In genomic region chr3:87390935-87391334, GRCm38 (mm10) we compare ENCODE assay signal across 18 mouse cellular contexts. TPM values are rescaled to one million over a fixed set of nuclear protein-coding genes. Genes with fewer than 3 reads are reported as not detected.
DNase-seq lines count a peak whose midpoint lies in the region; ATAC-seq and TF ChIP-seq lines count a peak whose summit lies in the region.
"Had no signal": no experiment of that assay in that cellular context is flagged by ENCODE, and none has a peak within 500 bp of the region (broad histone marks: within the 10 kb centered on the region; RNA-seq: fewer than 3 reads in every experiment).

No protein-coding gene starts in this region.

- H3K36me3 ChIP-seq in heart, embryonic 16.5 days (ENCODE audit: control insufficient read depth, insufficient read depth), result no peaks in the 10 kb centered on the region
- no peaks in the 10 kb centered on the region for H3K36me3 ChIP-seq in heart, adult 2 months (ENCODE audit: control insufficient read depth, insufficient read depth, low read length)
- H3K36me3 ChIP-seq in lung, postnatal 0 days (ENCODE audit: insufficient read depth, low read length), result no peaks in the 10 kb centered on the region
- H3K36me3 ChIP-seq in intestine, embryonic 16.5 days (ENCODE audit: control insufficient read depth, insufficient read depth, low read length), result no peaks in the 10 kb centered on the region
- H3K36me3 ChIP-seq: embryonic facial prominence, embryonic 12.5 days; forebrain, embryonic 15.5 days; limb, embryonic 13.5 days; liver, embryonic 15.5 days had no signal

- no peak overlapping the region for H3K9ac ChIP-seq in heart, embryonic 16.5 days (ENCODE audit: low read length)
- H3K9ac ChIP-seq in heart, adult 2 months (ENCODE audit: low read depth, low read length), result no peak overlapping the region
- H3K9ac ChIP-seq in lung, postnatal 0 days (replicated peaks; ENCODE audit: low read depth), result no peak overlapping the region
- H3K9ac ChIP-seq in intestine, embryonic 16.5 days (ENCODE audit: low read depth, low read length), result no peak overlapping the region
- H3K9ac ChIP-seq: embryonic facial prominence, embryonic 12.5 days; forebrain, embryonic 15.5 days; limb, embryonic 13.5 days; liver, embryonic 15.5 days had no signal

- H3K27ac ChIP-seq in heart, embryonic 16.5 days (ENCODE audit: low read length), result peak overlapping the region; percentile 71
- no peak overlapping the region for H3K27ac ChIP-seq in heart, adult 2 months
- no peak overlapping the region for H3K27ac ChIP-seq in lung, postnatal 0 days (ENCODE audit: low read length)
- peak overlapping the region; percentile 35 for H3K27ac ChIP-seq in intestine, embryonic 16.5 days (ENCODE audit: low read length)
- H3K27ac ChIP-seq: embryonic facial prominence, embryonic 12.5 days; forebrain, embryonic 15.5 days; limb, embryonic 13.5 days; liver, embryonic 15.5 days had no signal

- 73% methylated on average over 1 of the region's 1 CpGs for WGBS in heart, embryonic 16.5 days
- 76% methylated on average over 1 of the region's 1 CpGs for WGBS in heart, adult 2 months
- 78% methylated on average over 1 of the region's 1 CpGs for WGBS in lung, postnatal 0 days
- WGBS in intestine, embryonic 16.5 days, result 57% methylated on average over 1 of the region's 1 CpGs

- peaks cover 10% of the 10 kb centered on the region for H3K4me1 ChIP-seq in heart, embryonic 16.5 days (ENCODE audit: control insufficient read depth, insufficient read depth, low read length)
- H3K4me1 ChIP-seq in heart, adult 2 months (ENCODE audit: control insufficient read depth, insufficient read depth, low read length), result no peaks in the 10 kb centered on the region
- H3K4me1 ChIP-seq in lung, postnatal 0 days (ENCODE audit: insufficient read depth, low read depth, low read length), result no peaks in the 10 kb centered on the region
- H3K4me1 ChIP-seq in intestine, embryonic 16.5 days (ENCODE audit: control insufficient read depth, insufficient read depth, low read length), result no peaks in the 10 kb centered on the region
- H3K4me1 ChIP-seq: embryonic facial prominence, embryonic 12.5 days; forebrain, embryonic 15.5 days; limb, embryonic 13.5 days; liver, embryonic 15.5 days had no signal

- ATAC-seq in heart, embryonic 16.5 days (replicated peaks; ENCODE audit: extremely low read depth, insufficient read depth, low FRiP score), result peak; percentile 67; the same call in 1 of the 2 replicates
- no peak for ATAC-seq in lung, postnatal 0 days
- ATAC-seq in intestine, embryonic 16.5 days, result peak; percentile 46
- ATAC-seq: forebrain, embryonic 15.5 days had no signal

- H3K9me3 ChIP-seq in heart, embryonic 16.5 days (replicated peaks; ENCODE audit: control insufficient read depth, low read length), result no peaks in the 10 kb centered on the region
- no peaks in the 10 kb centered on the region for H3K9me3 ChIP-seq in lung, postnatal 0 days (ENCODE audit: low read length)
- no peaks in the 10 kb centered on the region for H3K9me3 ChIP-seq in intestine, embryonic 16.5 days (ENCODE audit: control insufficient read depth, low read length)
- H3K9me3 ChIP-seq: embryonic facial prominence, embryonic 12.5 days; forebrain, embryonic 15.5 days; limb, embryonic 13.5 days; liver, embryonic 15.5 days had no signal

- H3K4me3 ChIP-seq in heart, embryonic 16.5 days (ENCODE audit: low read length), result no peak overlapping the region
- H3K4me3 ChIP-seq in heart, adult 2 months, result no peak overlapping the region
- H3K4me3 ChIP-seq in lung, postnatal 0 days (ENCODE audit: low read depth, low read length), result no peak overlapping the region
- H3K4me3 ChIP-seq in intestine, embryonic 16.5 days (ENCODE audit: low read length), result no peak overlapping the region
- H3K4me3 ChIP-seq: embryonic facial prominence, embryonic 12.5 days; forebrain, embryonic 15.5 days; limb, embryonic 13.5 days; liver, embryonic 15.5 days had no signal

- DNase-seq in heart, adult 2 months, result no peak
- peak; percentile 4 for DNase-seq in lung, postnatal 36 days
- no peak for DNase-seq in lung, postnatal 0 days (ENCODE audit: low spot score)
- no peak for DNase-seq in right cerebral cortex, postnatal 14 days
- no peak for DNase-seq in left cerebral cortex, postnatal 25 days (ENCODE audit: low spot score in 2 of 2)
- DNase-seq: adrenal gland, adult 2 months; cerebellum, adult 9-10 months; gastrocnemius, postnatal 36 days; kidney, adult 9 months; thymus, postnatal 25 days had no signal

- no peaks in the 10 kb centered on the region for H3K27me3 ChIP-seq in heart, embryonic 16.5 days (ENCODE audit: control insufficient read depth, insufficient read depth, low read length)
- H3K27me3 ChIP-seq in heart, adult 2 months (ENCODE audit: control insufficient read depth, insufficient read depth, low read length), result no peaks in the 10 kb centered on the region
- H3K27me3 ChIP-seq in lung, postnatal 0 days (replicated peaks; ENCODE audit: insufficient read depth, low read length), result no peaks in the 10 kb centered on the region
- H3K27me3 ChIP-seq in intestine, embryonic 16.5 days (replicated peaks; ENCODE audit: control insufficient read depth, insufficient read depth, low read length), result no peaks in the 10 kb centered on the region
- H3K27me3 ChIP-seq: embryonic facial prominence, embryonic 12.5 days; forebrain, embryonic 15.5 days; limb, embryonic 13.5 days; liver, embryonic 15.5 days had no signal

- no peak for TF ChIP-seq POLR2A in heart, adult 2 months (IDR thresholded peaks at IDR 0.05; ENCODE audit: insufficient read depth, low read depth, low read length)

- intact Hi-C loops in heart, adult 2 months (cut with DNase I), result no loop called here
- intact Hi-C loops in left cerebral cortex, postnatal 25 days (cut with DNase I), result no loop called here

- no peak for TF ChIP-seq CTCF in heart, adult 2 months (IDR thresholded peaks at IDR 0.05)
- TF ChIP-seq CTCF in lung, postnatal 0 days (IDR thresholded peaks at IDR 0.05), result no peak

- no peak overlapping the region for H3K4me2 ChIP-seq in heart, embryonic 16.5 days (ENCODE audit: low read depth, low read length)
- no peak overlapping the region for H3K4me2 ChIP-seq in lung, postnatal 0 days (replicated peaks; ENCODE audit: low read depth, low read length)
- no peak overlapping the region for H3K4me2 ChIP-seq in intestine, embryonic 16.5 days (ENCODE audit: low read depth, low read length)
- H3K4me2 ChIP-seq: embryonic facial prominence, embryonic 12.5 days; forebrain, embryonic 15.5 days; limb, embryonic 13.5 days; liver, embryonic 15.5 days had no signal

- no peaks in the 10 kb centered on the region for H3K79me2 ChIP-seq in heart, adult 2 months (replicated peaks; ENCODE audit: control insufficient read depth, insufficient read depth, low read length)

- TF ChIP-seq EP300 in heart, adult 2 months (IDR thresholded peaks at IDR 0.05; ENCODE audit: insufficient read depth, low read depth, low read length), result no peak
- no peak for TF ChIP-seq EP300 in lung, postnatal 0 days (IDR thresholded peaks at IDR 0.05)

RNA-seq across cellular contexts. Expression of gene Fcrl1, which starts 14.7 kb away (rescaled TPM):
- 0.25 TPM in 2 replicates for polyA plus RNA-seq in heart, embryonic 16.5 days (2015; fragmentation: Nextera tagmentation; extraction: Ambion mirVana)
- total RNA-seq in heart, adult 2 months (2021), result under 1 TPM in 1 of 2 experiments, not detected in 1; 0.45 TPM
- polyA plus RNA-seq in heart, adult 2 months (2012; rRNA removed), result 0.41 and 0.78 TPM in 2 replicates
- 0.35 and 0.60 TPM in 2 replicates for polyA plus RNA-seq in lung, postnatal 0 days (2015; fragmentation: Nextera tagmentation; extraction: Ambion mirVana)
- polyA plus RNA-seq in intestine, embryonic 16.5 days (2015; fragmentation: Nextera tagmentation; extraction: Ambion mirVana), result 0.59 and 0.61 TPM in 2 replicates
- total RNA-seq in left cerebral cortex, postnatal 25 days (2021), result under 1 TPM in 1 of 2 experiments, not detected in 1; 0.43 TPM
- total RNA-seq: adrenal gland, adult 2 months; gastrocnemius, postnatal 36 days had no signal
- polyA plus RNA-seq: forebrain, embryonic 15.5 days had no signal

RNA-seq across cellular contexts. Expression of gene Cd5l, which starts 33.3 kb away (rescaled TPM):
- 0.22 and 0.25 TPM in 2 replicates for polyA plus RNA-seq in heart, embryonic 16.5 days (2015; fragmentation: Nextera tagmentation; extraction: Ambion mirVana)
- 1 to 10 TPM in 1 of 2 experiments, under 1 TPM in 1; 0.18 to 1.3 TPM for total RNA-seq in heart, adult 2 months (2021)
- 0.44 and 0.59 TPM in 2 replicates for polyA plus RNA-seq in heart, adult 2 months (2012; rRNA removed)
- polyA plus RNA-seq in lung, postnatal 0 days (2015; fragmentation: Nextera tagmentation; extraction: Ambion mirVana), result 0.25 and 0.27 TPM in 2 replicates
- polyA plus RNA-seq in intestine, embryonic 16.5 days (2015; fragmentation: Nextera tagmentation; extraction: Ambion mirVana), result 0.58 and 1.1 TPM in 2 replicates
- total RNA-seq in left cerebral cortex, postnatal 25 days (2021), result not detected
- total RNA-seq: gastrocnemius, postnatal 36 days had no signal

RNA-seq across cellular contexts. Expression of gene Fcrl5, which starts 44.6 kb away (rescaled TPM):
- not detected in 2 replicates for polyA plus RNA-seq in heart, embryonic 16.5 days (2015; fragmentation: Nextera tagmentation; extraction: Ambion mirVana)
- under 1 TPM in 1 of 2 experiments, not detected in 1; 0.14 TPM for total RNA-seq in heart, adult 2 months (2021)
- polyA plus RNA-seq in heart, adult 2 months (2012; rRNA removed), result 0.14 TPM in 1 of 2 replicates, not detected in the other
- polyA plus RNA-seq in lung, postnatal 0 days (2015; fragmentation: Nextera tagmentation; extraction: Ambion mirVana), result not detected in 2 replicates
- polyA plus RNA-seq in intestine, embryonic 16.5 days (2015; fragmentation: Nextera tagmentation; extraction: Ambion mirVana), result not detected in 2 replicates
- total RNA-seq in left cerebral cortex, postnatal 25 days (2021), result not detected
- total RNA-seq: adrenal gland, adult 2 months; common myeloid progenitor, adult 5-6 weeks; gastrocnemius, postnatal 36 days; hematopoietic stem cell, adult 5-6 weeks had no signal
- polyA plus RNA-seq: adrenal gland, adult 2 months; embryonic facial prominence, embryonic 12.5 days; forebrain, embryonic 15.5 days; limb, embryonic 13.5 days; liver, embryonic 15.5 days had no signal

Comparison
In these comparisons a context has a peak if more than half of its experiments do, and no peak if none do; other contexts are left out.
1. H3K27ac ChIP-seq: peak in heart, embryonic 16.5 days (single experiment) and intestine, embryonic 16.5 days (single experiment); none in heart, adult 2 months (single experiment) and lung, postnatal 0 days (single experiment).